Mouse (Mus musculus) right cerebral cortex, postnatal 14 days (tissue): ENCODE measurements around the gene Stx16.

Source experiments
- DNase-seq: peaks from one replicate; pipeline ENCODE4 v3.0.0; 2022

Gene Stx16

DNA sequence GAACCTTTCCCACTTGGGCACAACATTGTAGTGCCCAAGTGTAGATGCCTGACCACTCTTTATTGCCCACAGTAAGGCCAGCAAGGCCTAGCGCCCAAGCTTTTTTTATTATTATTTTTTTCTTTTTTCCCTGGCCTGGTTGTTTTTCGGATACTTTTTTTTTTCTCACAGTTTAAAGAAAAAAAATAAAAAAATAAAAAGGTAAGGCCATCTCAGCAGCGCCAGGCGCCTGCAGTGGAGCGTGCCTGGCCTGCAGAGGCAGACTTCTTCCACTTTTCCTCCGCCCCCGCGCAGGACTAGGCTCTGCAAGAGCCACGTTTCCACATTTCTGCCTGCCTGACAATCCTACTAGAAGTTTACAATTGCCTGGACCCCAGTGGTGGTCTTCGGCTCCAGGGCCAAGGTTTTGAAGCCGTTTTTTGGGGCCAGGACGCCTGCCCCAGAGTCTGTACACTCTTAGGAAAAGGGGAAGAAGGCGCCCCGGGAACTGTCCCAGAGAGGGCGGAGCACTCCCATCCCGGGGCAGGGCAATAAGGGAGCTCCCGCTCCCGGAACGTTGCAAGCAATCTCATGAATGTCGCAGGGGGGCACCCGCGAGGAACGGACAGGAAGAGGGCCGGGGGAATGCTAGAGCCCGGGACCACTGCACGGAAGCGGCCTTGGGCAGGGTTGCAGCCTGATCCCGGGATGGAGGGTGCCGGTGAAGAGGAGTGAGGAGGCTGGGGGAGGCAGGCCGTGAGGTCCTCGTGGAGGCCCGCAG, at the start of gene Stx16:
Gene Stx16 (plus strand): TSS at position 636 of the 760 bp plus-strand sequence.
- peak; percentile 90 for DNase-seq

DNA sequence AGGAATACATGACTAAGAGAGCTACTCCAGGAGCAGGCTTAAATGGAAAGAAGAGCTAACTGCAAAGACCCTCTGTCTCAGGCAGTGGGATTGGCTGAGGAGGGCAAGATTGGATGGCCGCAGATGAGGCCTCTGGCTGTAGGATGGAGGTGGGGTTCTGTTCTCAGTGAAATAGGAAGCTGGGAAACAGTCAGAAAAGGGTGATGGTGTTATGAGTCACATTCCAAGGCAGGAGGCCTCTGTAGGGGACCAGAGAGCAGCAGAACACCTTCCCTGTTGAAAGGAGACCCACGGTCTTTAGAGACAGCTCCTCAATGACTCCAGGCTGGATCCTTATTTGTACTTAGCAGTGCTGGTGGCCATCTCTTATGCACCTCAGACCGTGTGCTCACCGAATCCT, 49.7 kb upstream of the Stx16 start:
- DNase-seq, result no peak

DNA sequence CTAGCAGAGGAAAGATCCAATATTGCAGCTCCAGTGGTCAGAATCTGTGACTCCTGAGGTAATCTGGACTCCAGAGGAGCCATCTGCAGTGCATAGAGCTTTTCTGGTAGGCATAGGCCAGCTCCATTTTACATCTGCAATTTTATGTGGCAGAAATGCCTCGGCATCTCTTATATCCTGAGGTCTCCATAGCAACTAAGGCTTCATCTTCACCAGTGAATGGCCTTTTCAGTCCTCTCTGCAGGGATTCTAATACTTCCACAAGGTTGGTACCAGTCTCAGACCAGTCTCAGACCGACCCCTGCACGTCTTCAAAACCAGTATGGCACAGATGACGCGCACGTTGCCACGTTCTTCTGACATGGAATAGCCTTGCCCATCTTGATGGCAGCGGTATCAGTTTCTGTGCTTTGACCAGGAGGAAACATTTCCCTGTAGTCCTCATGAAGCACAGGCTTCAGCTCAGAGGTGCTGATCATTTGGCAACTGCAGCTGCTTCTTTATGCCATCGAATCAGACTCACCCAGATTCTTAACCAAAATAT, 42.8 kb upstream of the Stx16 start:
- no peak for DNase-seq

DNA sequence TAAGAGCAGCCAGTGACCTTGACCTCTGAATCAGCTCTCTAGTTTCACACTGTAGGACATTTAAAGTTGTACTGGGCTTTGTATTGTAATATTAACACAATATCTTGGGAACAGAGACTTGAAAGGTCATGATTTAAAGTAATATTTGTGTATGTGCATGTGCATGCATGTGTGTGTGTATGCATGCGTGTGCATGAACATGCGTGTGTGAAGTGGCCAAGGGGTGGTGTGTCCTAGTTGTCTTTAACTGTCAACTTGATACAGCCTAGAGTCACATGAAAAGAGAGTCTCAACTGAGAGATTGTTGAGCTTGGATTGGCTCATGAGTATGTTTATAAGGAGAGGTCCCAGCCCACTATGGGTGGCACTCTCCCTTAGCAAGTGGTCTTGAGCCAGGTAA, 28.5 kb upstream of the Stx16 start:
- no peak for DNase-seq

DNA sequence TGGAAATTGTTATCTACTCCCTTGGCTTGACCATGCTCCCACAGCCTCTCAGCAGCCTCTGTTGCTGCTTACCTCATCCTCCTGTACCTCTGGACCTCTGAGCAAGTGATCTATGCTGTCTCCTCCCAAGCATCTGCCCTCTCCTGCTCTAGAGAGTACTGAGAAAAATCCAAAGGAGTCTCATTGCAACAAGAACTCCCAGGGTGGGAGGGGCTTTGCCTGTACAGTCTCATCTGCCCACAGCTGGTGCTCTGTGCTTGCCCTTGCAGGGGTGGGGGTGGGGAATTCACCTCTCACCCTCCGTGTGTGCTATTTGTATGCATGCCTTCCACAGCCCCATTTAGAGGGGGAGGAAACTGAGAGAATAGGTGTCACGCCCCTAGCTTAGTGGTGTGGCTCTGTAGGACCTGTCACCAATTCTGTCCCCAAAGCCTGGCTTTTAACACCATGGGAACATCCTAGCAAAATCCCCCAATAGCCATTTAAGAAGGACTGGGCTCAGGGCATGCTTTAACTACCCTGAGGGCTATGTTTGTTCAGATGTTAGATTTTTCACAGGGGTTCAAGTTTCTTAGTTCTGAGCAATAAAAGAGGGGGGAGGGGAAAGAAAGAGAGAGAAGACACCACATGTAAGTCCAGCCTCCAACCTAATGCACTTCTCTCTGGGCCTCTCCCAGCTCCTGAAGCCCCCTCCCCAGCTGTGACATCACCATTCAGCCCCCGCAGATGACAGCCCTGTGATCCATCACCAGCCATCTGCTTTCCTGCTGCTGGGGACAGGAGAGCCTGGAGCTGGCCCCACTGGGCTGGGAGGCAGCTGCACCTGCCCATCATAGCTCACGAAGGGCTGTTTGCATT, 26.4 kb upstream of the Stx16 start:
- no peak for DNase-seq

DNA sequence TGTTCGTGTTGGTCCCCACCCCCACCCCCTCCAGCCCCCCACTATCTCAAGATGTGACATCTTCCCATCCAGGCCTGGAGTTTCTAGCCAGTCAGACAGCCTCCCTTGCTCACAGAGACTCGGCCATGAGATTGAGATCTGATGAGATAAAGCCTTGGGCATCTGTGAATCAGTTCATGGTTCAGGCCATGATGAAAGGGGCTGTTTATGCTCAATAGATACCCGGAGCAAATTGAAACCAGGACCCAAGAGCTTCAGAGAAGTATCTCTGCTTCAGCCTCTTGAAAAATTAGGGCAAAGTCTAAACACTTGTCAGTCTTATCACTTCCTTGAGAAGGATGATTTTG, 25.8 kb upstream of the Stx16 start:
- DNase-seq, result no peak

DNA sequence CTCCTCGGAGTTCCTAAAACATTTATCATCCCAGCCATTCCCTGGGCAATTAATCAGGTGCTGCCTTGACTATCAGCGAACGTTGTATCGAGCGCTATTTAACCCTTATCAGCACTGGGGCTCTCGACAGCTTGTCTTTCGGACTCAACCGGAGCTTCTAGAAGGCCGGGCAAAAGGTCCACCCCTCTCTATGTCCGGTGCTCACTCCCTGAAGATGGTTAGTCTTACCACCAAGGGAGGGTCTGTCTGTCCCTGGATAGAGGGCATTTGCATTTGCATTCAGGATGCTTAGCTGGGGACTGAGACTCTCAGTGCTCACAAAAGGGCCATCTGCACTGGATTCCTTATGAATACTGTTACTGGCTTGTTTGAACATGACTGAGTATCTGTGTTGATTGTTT, 25.0 kb upstream of the Stx16 start:
- no peak for DNase-seq

DNA sequence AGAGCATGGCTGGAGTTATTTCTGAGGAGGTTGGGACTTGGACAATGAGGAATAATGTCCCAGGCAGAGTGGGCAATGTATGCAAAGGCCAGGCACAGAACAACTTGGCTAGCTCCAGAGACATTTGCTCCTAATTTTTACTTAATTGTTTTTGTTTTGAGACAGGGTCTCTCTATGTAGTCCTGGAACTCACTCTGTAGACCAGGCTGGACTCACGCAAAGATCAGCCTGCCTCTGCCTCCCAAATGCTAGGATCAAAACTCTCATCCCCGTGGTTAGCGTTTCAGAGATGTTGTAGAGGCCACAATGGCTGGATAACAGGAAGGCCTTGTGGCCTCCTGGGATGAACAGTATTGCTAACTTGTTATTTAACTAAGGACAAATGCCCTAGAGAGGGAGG, 21.6 kb upstream of the Stx16 start:
- no peak for DNase-seq

DNA sequence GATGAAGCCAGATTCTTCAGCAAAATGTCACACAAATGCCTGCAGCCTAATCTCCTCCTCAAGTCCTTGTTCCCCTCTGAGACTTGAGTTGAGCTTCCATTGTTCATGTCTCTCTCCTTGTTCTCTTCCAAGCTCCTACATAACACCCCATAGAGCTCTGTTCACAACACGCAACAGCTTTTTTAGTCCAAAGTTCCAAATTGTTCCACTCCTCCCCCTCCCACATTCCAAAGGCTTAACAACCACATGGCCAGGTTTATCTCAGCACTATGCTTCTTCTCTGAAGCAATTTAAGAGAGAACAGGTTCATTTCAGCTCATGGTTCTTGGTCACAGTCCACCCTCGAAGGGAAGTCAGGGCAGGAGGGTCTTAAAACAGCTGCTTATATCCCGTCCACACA, 18.4 kb upstream of the Stx16 start:
- DNase-seq, result no peak

DNA sequence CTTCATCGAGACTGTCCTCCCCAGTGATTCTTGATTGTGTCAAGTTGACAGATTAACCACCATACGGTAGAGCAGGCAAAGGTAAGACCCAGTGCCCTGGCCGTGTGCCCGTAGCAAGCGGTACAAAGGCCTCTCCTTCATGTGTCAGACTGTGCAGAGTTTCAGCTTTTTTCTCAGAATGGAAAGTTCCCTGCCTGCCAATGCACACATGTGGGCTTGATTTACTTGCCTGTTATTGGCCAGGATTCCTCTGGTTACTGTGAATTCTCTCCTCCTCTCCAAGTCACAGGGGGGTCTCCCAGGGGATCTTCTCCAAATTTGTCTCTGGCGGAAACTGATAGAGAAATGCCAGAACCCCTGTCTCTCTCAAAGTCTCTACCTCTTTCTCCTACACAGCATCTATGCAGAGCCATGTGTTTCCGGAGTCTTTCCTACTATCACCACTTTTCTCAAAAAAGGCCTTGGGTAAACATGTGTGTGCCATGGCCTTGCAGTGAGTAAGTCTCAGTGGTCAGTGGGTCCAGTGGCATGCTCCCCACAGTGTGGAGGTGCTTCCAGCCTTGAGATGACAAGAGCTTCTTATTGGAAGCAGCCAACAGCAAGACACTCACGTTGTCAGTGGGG, 17.7 kb upstream of the Stx16 start:
- DNase-seq, result no peak

DNA sequence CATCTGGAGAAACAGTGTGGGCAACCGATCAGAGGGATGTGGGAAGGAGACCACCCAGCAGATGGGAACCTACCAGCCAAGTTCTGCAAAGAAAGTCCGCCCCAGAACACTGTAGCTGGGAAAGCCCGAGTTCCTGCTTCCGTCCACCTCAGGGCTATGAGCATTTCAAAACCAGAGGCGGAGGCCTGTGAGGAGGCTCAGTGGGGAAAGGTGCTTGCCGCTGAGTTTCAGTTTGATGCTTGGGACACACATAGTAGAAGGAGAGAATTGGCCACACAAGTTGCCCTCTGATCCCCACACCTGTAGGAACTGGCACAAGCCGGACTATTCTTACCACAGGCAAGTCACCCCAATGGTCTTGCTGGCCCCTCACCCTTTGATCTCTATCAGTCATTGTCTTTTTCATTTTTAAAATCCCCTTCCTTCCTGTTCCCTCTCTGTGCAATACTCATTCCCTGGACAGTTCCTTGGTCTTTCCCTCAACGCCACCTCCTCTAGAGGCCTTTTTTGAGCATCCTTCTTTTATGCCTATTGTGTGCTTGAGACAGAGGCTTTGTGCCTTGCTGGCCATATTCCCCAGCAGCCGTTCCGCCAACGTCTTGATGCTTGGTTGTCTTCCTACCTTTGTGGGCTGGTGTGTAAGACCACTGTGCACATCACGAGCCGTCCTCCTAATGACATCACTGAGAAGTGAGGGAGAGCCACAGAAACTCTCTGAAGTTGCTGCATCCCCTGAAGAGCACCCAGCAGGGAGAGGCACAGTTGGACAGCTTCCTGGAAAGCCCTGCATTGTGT, 16.3 kb upstream of the Stx16 start:
- DNase-seq, result no peak

DNA sequence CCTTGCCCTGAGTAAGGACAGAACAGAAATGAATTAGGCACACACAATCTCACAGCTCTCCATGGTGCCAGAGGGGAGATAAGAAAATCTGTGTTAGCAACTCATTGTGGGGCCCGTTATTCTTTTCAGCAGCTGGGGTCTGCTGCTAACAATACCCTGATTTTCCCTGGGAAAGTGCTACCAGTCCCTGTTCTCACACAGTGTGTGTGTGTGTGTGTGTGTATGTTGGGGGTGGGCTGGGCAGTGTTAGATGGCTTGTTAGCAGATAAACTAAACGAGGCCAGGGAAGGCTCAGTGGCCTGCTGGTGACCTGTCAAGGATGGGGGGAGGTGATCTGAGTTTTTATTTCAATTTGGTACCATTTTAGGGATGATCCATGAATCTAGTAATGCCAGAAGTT, 14.9 kb upstream of the Stx16 start:
- DNase-seq, result no peak

DNA sequence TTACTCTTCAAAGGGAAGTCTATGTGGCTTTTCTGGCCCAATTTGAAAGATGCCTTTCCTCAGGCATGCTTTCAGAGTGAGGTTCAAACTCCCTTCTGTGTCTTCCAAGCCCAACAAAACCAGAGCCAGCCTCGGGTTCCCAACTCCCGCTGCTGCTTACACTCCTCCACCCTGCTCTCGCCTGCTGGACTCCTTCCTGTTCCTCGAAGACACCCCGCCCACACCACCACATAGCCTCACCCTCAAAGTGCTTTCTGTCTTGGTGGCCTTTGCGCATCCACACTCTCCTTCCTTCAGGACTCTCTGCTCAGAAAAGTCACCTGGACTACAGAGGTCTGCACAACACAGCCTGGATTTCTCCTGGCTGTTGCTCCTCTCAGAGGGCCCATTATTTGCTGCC, 13.0 kb upstream of the Stx16 start:
- DNase-seq, result no peak

DNA sequence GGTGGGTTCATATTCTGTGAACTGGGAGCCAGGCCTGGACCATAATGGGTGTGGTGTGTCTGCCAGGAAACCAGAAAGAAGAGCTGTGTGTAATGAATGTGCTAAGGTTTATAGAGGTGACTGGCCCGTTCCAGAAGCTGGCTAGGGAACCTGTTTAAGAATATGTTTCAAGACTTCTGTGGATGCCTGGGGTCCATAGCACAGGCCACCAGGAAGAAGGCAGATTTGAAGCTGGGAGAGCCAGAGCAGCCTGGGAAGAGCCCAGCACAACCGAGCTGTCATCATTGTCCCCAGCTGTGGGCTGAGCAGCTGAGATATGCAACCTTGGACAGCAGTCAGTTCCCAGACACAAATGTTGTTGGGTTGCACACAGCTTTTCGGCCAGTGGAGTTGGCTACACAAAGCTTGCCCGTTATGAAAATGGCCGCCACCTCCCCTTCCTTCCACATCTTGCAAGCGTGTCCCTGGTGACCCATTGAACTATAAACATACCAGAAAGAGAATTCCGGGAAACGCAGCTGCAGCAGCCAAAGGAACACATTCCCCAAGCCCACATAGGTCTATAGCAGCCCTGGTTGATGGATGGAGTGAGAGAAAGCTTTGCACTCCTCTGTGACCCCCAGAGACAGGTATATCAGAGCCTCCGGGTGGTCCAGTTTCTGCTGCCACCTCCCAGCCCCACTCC, 12.4 kb upstream of the Stx16 start:
- DNase-seq, result no peak

DNA sequence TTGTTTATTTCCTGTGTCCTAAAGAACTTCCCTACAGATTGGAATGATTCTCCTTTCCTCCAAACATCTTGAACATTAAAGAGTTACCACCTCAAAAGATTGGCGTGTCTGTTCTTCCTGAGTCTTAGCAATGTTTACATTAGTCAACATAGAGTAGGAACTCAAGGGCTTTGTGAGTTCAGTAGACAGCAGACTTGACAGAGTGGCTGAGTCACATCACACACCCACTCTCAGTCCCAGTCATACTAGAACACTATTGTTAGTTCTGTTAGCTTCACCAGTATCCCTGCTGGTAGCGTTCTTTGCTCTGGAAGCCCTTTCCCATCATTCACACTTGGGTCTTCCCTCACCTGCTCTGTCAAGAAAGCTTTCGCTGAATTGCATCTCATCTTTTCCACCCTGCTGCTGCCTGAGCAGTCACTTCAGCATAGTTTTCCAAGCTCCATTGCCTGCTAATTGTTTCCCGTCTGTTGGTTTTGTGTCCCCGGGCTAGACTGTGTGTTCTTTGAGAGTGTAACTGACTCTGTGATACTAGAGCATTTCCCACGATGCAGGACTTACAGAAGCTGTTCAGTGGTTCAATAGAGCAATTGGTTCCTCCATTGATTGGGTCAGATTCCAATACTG, 8.2 kb upstream of the Stx16 start:
- DNase-seq, result no peak

DNA sequence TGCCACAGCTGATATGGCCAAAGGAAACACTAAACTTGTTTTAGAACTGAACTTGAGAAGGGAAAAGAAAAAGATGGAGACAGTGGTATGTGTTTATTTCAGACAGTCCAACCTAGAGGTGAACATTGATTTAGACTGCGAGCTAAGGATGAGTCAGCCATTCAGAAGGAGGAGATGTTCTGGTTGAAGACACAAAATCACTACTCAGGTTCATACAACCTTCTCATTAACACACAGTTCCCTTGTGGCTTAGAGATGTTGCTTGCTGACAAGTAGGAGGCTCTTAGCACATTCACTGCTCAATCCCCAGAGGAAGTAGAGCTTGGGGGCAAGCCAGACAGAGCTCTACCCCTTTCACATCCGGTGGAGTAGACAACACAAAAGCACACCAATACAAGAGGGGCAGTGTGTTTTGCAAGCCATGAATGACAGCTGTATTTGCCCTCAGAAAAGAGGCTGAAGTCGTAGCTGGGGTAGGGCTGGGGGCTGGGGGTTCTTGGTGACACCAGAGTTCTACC, 6.5 kb upstream of the Stx16 start:
- DNase-seq, result no peak

DNA sequence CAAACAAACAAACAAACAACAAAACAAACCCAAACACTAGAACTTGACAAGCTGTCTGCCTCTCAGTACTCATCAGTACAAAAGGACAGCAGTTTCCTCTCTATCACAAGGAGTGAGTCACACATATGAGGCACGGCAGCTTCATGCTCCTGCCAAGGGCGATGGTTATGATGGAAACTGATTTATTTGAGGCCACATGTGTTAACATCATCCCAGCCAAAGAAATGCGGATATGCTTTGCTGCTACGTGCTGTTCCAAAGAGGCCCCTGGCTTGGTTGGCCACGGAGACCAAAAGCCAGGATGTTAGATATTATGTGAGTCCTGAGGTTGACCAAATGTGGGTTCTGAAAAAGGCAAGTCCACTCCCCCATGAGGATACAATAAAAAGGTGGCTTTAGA, 4.7 kb upstream of the Stx16 start:
- DNase-seq, result no peak

DNA sequence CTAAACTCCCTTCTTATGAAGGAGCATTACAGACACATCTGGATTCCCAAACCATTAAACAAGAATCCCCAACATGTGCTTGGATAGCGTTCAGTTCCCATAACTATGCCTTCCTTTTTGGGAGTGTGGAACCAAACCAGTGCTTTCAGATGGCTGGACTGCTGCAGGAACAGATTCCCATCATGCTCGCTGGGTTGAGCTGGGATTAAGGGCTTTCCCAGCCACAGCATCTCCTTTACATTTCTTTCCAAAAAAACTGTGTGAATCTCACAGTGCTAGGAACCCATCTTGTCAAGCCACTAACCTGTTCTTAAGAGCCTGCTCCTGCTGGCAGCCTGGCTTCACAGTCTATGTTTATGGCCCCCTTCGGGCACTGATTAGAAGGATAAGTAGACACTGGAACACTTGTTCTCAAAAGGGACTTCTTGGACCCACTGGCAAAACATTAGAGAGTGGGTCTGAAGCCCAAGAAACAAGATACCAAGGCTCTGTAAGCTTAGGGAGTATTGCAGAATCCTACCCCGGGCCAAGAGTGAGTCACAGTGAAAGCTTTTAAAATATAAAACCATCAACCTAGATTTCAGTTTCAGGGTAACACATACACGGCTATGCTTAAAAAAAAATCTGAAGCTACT, 2.8 kb upstream of the Stx16 start:
- DNase-seq, result no peak

DNA sequence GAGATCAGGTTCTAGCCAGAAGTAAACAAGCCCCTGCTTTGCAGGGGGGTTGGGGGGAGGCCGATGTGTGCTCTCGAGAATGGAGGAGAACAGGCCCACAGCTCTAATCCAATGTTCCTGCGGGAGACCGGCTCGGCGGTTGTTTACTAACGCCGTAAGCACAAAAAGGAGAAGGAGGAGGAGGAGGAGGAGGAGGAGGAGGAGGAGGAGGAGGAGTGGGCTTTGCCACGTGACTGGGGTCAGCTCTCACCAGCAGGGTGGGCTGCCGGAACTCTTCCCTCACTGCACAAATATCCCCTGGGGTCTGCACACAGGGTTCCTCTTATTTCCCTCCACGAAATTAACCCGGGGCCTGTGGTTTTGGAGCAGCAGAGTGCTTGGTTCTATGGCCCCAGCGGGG, 1.5 kb upstream of the Stx16 start:
- no peak for DNase-seq

DNA sequence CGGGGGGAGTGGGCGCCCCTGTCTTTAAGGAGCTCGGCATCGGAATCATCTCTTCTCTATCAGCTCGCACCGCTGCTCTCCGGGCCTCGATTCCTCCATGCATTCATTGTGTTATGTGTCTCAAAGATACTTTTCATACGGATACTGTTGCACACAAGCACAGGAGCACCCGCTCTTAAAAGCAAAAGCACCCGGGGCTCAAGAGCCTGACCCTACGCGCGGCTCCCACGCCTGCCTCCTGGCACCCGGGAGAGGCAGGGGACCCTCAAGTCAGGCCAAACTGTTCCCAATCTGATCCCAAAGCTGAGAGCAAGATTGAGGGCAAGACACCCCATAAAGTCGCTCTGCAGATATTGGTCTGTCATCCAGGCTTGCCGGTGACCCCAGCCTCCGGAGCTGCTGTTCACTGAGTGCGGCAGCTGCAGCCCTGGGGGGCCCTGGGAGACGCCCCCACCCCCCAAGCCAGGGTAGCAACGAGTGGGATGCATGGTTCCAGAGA, 987 bp upstream of the Stx16 start:
- no peak for DNase-seq

DNA sequence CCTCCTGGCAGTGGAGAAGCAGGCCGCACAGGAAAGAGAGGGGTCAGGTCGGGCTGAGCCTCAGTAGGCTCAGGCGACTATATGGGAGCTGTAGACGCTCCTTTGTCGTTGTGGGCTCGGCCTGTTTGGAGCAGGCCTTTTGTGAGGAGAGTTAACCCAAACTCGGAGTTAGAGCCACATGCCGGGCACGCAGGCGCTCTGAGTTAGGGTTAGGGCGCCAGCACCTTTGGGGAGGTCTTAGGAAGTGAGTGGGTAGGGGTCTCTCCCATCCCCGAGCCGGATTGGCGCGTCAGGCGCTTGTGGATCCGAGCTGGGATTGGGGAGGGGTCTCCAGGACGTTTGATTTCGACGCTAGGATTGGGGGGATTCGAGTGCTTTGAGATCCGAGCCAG, 321 bp downstream of the Stx16 start:
- DNase-seq, result peak; percentile 42
